Mouse (Mus musculus): ENCODE measurements at regions not wholly inside any gene's neighbourhood (a gene's known extent, or its start where the extent isn't known, plus 50 kb on each side); places are given as distances from the start of the nearest gene placed in this dataset.
A peak's percentile ranks its signal among the peaks of the same experiment; 100 is the strongest.

GRCm38 (mm10) chr3:133599731-133600130 is 54.8 kb upstream of the Tet2 start:
- DNase-seq (ENCODE audit: low read depth, low spot score): no peak

DNA sequence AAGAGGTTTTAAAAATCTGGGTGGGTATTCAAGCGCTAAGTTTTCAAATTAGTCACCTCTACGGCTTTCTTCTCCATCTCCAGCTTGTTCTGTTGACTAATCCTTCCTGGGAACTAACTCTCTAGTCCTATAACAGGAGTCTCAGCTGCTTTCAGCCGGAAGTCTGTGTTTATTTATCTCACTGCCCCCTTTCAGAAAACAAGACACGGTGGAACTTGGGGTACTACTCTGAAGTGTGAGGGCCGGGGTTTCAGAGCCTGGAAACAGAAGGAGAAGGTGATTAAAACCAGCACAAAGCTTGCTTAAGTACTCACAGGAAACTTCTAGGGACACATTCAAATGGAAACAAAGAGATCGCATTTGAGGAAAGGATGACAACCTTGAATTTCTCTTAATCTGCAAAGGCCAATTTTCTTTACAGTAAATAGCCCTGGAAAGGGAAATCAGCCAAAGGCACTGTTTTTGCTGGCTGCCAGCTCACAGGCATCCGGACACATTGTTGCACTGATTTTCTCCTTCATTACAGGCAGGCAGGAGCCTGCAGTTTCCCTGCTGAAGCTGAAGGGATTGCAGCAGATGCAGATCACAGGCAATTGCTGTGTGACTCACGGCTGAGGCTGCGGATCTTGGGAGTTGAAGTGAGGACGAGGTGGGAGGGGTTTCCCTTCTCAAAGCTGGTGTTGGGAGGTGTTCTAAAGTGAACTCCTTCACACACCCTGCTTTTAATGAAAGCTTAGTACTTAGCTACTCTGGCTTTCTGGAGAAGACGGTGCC is 55.7 kb upstream of the Tet2 start:
- DNase-seq (ENCODE audit: low read depth, low spot score): peak; percentile 23

GRCm38 (mm10) chr3:133605460-133605859 is 60.5 kb upstream of the Tet2 start:
- DNase-seq (ENCODE audit: low read depth, low spot score): no peak

- DNase-seq (ENCODE audit: low read depth, low spot score): no peak
These were observed 63.9 kb upstream of the Tet2 start for GRCm38 (mm10) chr3:133608845-133609261.

DNA sequence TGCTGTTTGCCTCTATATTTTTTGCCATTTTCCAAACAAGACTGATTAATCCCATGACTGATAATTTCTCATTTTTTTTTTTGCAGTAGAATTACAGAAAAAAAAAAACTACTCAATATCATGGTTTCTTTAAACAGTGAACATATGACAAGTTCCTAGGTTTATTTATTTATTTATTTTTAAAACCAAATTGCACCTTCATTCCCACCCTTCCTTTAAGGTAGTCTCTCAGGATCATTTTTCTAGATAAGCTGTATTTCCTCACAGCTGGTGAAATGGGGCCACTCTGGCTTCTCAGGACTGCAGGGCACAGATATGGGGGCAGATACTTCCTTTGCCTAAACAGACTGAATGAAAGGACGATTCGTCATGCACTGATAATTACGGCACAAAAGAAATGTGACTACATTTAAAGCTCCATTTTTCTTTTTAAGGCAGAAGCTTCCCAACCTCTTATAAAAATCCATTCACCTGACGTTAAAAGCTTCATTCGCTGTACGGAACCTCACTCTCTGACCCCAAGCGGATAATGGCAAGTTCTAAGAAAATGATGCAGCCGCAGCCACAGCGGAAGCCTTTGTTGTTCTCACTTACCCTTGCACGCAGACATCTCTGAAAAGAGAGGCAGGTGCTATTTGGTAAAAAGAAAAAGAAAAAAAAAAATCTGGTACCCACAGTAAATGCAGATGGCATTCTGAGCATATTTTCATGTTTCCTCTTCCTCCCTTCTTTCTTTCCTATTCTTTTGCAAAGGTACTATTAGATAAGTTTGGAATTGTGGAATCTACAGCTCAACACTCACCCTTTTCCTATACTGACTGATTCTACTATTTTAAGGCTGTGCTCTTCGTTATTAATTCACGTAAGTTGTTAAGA is 69.1 kb upstream of the Tet2 start:
- DNase-seq (ENCODE audit: low read depth, low spot score): no peak

- DNase-seq (ENCODE audit: low read depth, low spot score): no peak
These were observed 69.9 kb upstream of the Tet2 start for GRCm38 (mm10) chr3:133614712-133615426.

- DNase-seq (ENCODE audit: low read depth, low spot score): peak; percentile 29
These were observed 72.1 kb upstream of the Tet2 start for GRCm38 (mm10) chr3:133617036-133617435.

DNA sequence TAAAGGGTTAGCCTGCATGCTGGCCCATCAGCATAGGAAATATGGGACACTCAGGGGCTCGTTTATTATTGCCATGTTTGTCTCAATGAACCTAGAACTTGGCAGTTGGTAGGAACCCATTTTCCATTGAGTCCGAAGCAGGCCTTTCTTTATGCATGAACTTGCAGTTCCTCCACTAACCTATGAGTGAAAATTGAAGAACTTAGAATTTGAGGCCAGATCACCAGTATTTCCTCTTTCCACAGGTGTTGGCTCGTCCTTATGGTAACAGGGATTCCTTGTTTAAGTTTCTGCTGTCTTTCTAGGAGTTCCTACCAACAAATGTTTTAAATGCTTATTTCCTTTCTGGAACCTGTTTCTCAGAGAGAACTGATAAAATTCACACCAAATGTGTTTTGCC is 73.6 kb upstream of the Tet2 start:
- no peak for DNase-seq (ENCODE audit: low read depth, low spot score)

GRCm38 (mm10) chr3:133623201-133623744 is 78.3 kb upstream of the Tet2 start:
- DNase-seq (ENCODE audit: low read depth, low spot score): no peak

GRCm38 (mm10) chr3:133624079-133624875 is 79.3 kb upstream of the Tet2 start:
- no peak for DNase-seq (ENCODE audit: low read depth, low spot score)

- no peak for DNase-seq (ENCODE audit: low read depth, low spot score)
These were observed 80.1 kb upstream of the Tet2 start for GRCm38 (mm10) chr3:133625046-133625445.

DNA sequence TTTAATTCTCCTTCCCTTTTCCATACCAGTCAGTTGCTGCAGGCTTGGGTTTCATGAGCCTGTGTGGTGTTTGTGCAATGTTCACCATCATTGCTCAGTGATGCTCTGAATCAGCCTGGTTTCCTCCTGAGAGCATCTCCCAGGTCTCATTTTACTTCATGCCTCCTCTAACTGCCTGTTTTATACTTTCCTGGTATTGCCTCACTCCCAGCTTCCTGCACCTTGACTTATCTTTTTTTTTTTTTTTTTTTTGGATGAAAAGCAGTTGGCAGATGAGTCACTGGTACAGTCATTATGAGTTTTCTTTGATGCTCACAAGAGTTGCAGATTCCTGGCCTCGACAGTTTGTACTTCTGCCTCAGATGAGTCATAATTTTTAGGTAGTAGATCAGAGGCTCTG is 81.5 kb upstream of the Tet2 start:
- no peak for DNase-seq (ENCODE audit: low read depth, low spot score)

- DNase-seq (ENCODE audit: low read depth, low spot score): no peak
These were observed 82.3 kb upstream of the Tet2 start for GRCm38 (mm10) chr3:133627116-133627844.

DNA sequence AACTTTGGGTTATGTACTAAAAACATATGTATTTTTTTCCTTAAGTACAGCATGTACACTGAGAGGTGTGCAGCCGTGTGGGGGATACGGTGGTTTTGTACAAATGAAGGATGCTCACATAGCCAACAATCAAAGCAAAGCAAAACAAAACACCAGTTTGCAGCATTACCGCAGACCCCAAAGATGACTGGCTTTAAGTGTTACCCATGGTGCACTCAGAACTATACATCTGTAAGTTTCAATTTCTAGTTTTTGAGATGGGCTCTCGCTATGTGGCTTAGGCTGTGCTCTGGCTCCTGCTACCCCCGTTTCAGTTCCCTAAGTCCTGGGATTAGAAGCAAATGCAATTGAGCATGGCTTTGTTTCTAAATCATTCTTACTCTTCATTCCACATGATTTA is 89.4 kb upstream of the Tet2 start:
- no peak for DNase-seq (ENCODE audit: low read depth, low spot score)

DNA sequence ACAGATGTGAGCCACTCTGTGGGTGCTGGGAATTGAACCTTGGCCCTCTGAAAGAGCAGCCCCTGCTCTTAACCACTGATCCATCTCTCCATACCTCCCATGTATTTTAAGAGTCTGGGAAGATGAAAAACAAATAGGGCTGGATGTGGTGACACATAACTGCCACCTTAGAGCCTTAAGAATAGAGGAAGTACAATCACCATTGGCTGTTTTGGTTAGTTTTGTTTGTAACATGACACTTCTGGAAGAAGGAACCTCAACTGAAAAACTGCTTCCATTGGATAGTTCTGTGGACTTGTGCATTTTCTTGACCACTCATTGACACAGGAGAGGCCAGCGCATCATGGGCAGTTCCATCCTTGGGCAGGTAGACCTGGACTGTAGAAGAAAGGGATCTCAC is 100.7 kb upstream of the Tet2 start:
- DNase-seq (ENCODE audit: low read depth, low spot score): no peak

GRCm38 (mm10) chr3:133646449-133647059 is 101.6 kb upstream of the Tet2 start:
- DNase-seq (ENCODE audit: low read depth, low spot score): no peak

- DNase-seq (ENCODE audit: low read depth, low spot score): no peak
These were observed 105.1 kb upstream of the Tet2 start for GRCm38 (mm10) chr3:133650025-133650424.

GRCm38 (mm10) chr3:133651996-133652395 is 107.1 kb upstream of the Tet2 start:
- no peak for DNase-seq (ENCODE audit: low read depth, low spot score)

DNA sequence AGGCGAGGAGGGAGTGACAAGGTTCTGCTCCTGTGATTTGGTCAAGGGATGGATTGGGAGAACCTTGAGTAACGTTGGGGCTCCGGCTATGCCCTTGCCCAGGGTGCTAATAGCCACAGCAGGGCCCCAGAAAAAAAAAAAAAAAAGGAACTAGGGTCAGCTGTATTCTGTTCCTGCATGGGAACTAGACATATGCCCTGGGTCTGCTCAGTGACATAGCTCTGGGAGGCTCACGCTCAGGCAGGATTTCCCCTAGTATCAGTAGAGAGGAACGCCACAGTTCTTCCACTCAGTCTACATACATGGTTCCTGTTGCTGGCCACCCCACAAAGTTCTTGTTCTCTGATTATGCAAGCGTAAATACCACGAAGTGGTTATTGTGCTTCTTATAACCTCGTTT is 114.8 kb upstream of the Tet2 start:
- no peak for DNase-seq (ENCODE audit: low read depth, low spot score)

GRCm38 (mm10) chr3:133661303-133661702 is 116.4 kb upstream of the Tet2 start:
- DNase-seq (ENCODE audit: low read depth, low spot score): no peak
